In the genomic region with DNA sequence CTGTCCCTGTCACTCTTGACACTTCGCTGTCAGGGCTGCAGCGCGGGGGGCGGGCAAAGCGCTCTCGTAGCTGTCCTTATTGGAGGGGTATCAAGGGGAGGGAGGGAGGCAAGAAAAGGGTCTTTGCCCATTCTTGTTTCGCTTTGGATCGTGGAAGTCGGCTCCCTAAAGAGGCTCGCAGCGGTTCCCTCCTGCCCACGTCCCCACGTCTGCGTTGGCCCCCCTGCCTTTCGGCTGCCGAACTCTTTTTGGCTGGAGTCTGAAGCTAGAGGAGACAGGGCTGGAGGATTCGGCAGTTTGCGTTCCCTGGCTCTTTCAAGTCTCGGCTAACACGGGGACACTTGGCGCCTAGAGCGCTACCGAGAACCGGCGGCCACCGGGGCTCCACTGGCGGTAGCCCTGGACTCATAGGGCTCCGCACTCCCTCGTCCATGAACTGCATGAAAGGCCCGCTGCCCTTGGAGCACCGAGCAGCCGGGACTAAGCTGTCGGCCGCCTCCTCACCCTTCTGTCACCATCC, we compare ENCODE assay signal across 8 mouse cellular contexts. TPM values are rescaled to one million over a fixed set of nuclear protein-coding genes. Genes with fewer than 3 reads are reported as not detected.
DNase-seq lines count a peak whose midpoint lies in the region; ATAC-seq and TF ChIP-seq lines count a peak whose summit lies in the region.

No protein-coding gene starts in this region.

- H3K4me2 ChIP-seq in hindbrain, embryonic 15.5 days: peak overlapping the region; percentile 65
- H3K4me2 ChIP-seq in midbrain, embryonic 13.5 days (replicated peaks): peak overlapping the region; percentile 76

- peak overlapping the region; percentile 44 for H3K4me3 ChIP-seq in layer of hippocampus, adult 2 months
- H3K4me3 ChIP-seq in embryonic facial prominence, embryonic 10.5 days: peak overlapping the region; percentile 64
- peak overlapping the region; percentile 38 for H3K4me3 ChIP-seq in hindbrain, embryonic 15.5 days
- peak overlapping the region; percentile 51 for H3K4me3 ChIP-seq in midbrain, embryonic 13.5 days (replicated peaks)

- under 1% methylated on average over 34 of the region's 34 CpGs for WGBS in embryonic facial prominence, embryonic 10.5 days
- WGBS in hindbrain, embryonic 15.5 days: under 1% methylated on average over 34 of the region's 34 CpGs
- under 1% methylated on average over 34 of the region's 34 CpGs for WGBS in midbrain, embryonic 13.5 days

- no peak overlapping the region for H3K27ac ChIP-seq in layer of hippocampus, adult 2 months
- H3K27ac ChIP-seq in embryonic facial prominence, embryonic 10.5 days (replicated peaks): peak overlapping the region; percentile 73
- H3K27ac ChIP-seq in hindbrain, embryonic 15.5 days (replicated peaks): no peak overlapping the region
- H3K27ac ChIP-seq in midbrain, embryonic 13.5 days: peak overlapping the region; percentile 59

- H3K36me3 ChIP-seq in embryonic facial prominence, embryonic 10.5 days (replicated peaks): no peaks in the 10 kb centered on the region
- no peaks in the 10 kb centered on the region for H3K36me3 ChIP-seq in hindbrain, embryonic 15.5 days
- no peaks in the 10 kb centered on the region for H3K36me3 ChIP-seq in midbrain, embryonic 13.5 days

- DNase-seq in layer of hippocampus, adult 2 months (ENCODE audit: low spot score in 2 of 2): peak in 1 of 2 experiments; percentile 6
- no peak for DNase-seq in layer of hippocampus, postnatal 10 days (ENCODE audit: low spot score in 2 of 2)
- DNase-seq in embryonic facial prominence, embryonic 10.5 days (ENCODE audit: low spot score): no peak
- no peak for DNase-seq in natural killer cell, adult 2 months (ENCODE audit: low spot score in 2 of 2)
- no peak for DNase-seq in layer of hippocampus, adult 9-11 months
- no peak for DNase-seq in adipocyte (ENCODE audit: low spot score)

- H3K27me3 ChIP-seq in embryonic facial prominence, embryonic 10.5 days (replicated peaks; ENCODE audit: low read depth, poor library complexity, severe bottlenecking): peaks cover 100% of the 10 kb centered on the region
- H3K27me3 ChIP-seq in hindbrain, embryonic 15.5 days: peaks cover 78% of the 10 kb centered on the region
- H3K27me3 ChIP-seq in midbrain, embryonic 13.5 days: peaks cover 96% of the 10 kb centered on the region

- no peak for TF ChIP-seq CTCF in layer of hippocampus, adult 2 months (conservative IDR thresholded peaks at IDR 0.05)

- no peaks in the 10 kb centered on the region for H3K9me3 ChIP-seq in embryonic facial prominence, embryonic 10.5 days
- H3K9me3 ChIP-seq in hindbrain, embryonic 15.5 days: no peaks in the 10 kb centered on the region
- no peaks in the 10 kb centered on the region for H3K9me3 ChIP-seq in midbrain, embryonic 13.5 days

- peaks cover 41% of the 10 kb centered on the region for H3K4me1 ChIP-seq in embryonic facial prominence, embryonic 10.5 days
- H3K4me1 ChIP-seq in hindbrain, embryonic 15.5 days (replicated peaks): peaks cover 13% of the 10 kb centered on the region
- peaks cover 30% of the 10 kb centered on the region for H3K4me1 ChIP-seq in midbrain, embryonic 13.5 days (replicated peaks)

- no peak overlapping the region for H3K9ac ChIP-seq in hindbrain, embryonic 15.5 days
- H3K9ac ChIP-seq in midbrain, embryonic 13.5 days (replicated peaks): peak overlapping the region; percentile 61

- no peak for ATAC-seq in hindbrain, embryonic 15.5 days (ENCODE audit: low FRiP score, low read depth)
- ATAC-seq in midbrain, embryonic 13.5 days: peak; percentile 29

RNA-seq across cellular contexts. Expression of gene Pitx2, which starts 14.5 kb away (rescaled TPM):
- total RNA-seq in layer of hippocampus, adult 2 months (2021): not detected
- not detected for total RNA-seq in layer of hippocampus, postnatal 10 days (2021)
- polyA plus RNA-seq in embryonic facial prominence, embryonic 10.5 days (2016; fragmentation: Nextera tagmentation; extraction: Ambion mirVana): 41.4 and 43.8 TPM in 2 replicates
- 1.5 and 1.6 TPM in 2 replicates for polyA plus RNA-seq in hindbrain, embryonic 15.5 days (2015; fragmentation: Nextera tagmentation; extraction: Ambion mirVana)
- 59.2 and 101 TPM in 2 replicates for polyA plus RNA-seq in midbrain, embryonic 13.5 days (2015; fragmentation: Nextera tagmentation; extraction: Ambion mirVana)

Comparison
In these comparisons a context has a peak if more than half of its experiments do, and no peak if none do; other contexts are left out.
1. H3K27ac ChIP-seq: peak in embryonic facial prominence, embryonic 10.5 days (single experiment) and midbrain, embryonic 13.5 days (single experiment); none in layer of hippocampus, adult 2 months (single experiment) and hindbrain, embryonic 15.5 days (single experiment).
2. RNA of gene Pitx2, which starts 14.5 kb away (polyA plus RNA-seq): 59.2 to 101 TPM in midbrain, embryonic 13.5 days and 41.4 to 43.8 TPM in embryonic facial prominence, embryonic 10.5 days; 1.5 to 1.6 TPM in hindbrain, embryonic 15.5 days; every median in the first group is over 10 times any median in the second.
3. Peak in every context shown above with its lines, with median percentiles within 50 percentile points of each other: H3K4me3 ChIP-seq.